Mouse (Mus musculus): ENCODE data around the gene Col1a1.

DNA sequence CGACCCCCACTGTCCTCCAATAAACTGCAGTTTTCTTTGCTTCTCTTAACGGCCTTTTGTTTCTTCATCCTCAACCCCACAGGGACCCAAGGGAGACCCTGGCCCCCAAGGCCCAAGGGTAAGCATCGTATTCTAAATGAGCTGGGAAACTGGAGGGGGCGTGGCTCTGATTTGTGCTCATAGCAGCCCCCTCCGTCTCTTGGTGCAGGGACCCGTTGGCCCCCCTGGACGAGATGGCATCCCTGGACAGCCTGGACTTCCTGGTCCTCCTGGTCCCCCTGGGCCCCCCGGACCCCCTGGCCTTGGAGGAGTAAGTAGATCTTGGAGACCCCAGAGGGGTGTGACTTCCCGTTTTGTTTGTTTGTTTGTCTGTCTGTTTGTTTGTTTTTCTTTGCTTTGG, 2.3 kb downstream of the Col1a1 start:
- no peak for TF ChIP-seq CTCF (IDR thresholded peaks at IDR 0.05; ENCODE audit: control insufficient read depth, insufficient read depth, insufficient read length)
- TF ChIP-seq USF1 (IDR thresholded peaks at IDR 0.05; ENCODE audit: low read depth): no peak
- no peak for TF ChIP-seq CEBPB (IDR thresholded peaks at IDR 0.05; ENCODE audit: low read depth)
- no peak for TF ChIP-seq MYOG (IDR thresholded peaks at IDR 0.05; ENCODE audit: control insufficient read depth, extremely low read depth, insufficient read length)
- no peak for TF ChIP-seq MAX (IDR thresholded peaks at IDR 0.05)
- TF ChIP-seq FOSL1 (IDR thresholded peaks at IDR 0.05; ENCODE audit: insufficient read depth, low read length, poor library complexity, severe bottlenecking): no peak

Data from C2C12 (cell line).